Mouse (Mus musculus): ENCODE results near the gene Mical2.

Gene Mical2

DNA sequence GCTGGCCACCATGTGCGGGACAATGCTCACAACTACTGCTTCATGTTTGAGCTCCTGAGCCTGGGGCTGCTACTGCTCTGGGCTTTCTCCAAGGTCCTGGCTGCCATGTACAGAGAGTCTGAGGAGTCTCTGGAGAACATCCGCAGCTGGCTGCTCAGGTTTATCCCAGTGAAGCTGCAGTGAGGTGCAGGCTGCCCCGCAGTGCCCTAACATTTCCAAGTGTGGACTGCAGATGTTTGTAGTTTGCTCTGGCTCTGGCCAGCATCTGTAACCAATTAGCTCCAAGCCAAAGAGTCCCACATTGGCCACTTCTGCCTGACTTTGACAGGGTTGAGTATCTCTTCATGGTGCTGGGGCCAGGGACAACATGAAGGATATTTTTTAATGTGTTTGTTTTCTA lies 125.9 kb downstream of the Mical2 start:
- DNase-seq (ENCODE audit: low read depth, low spot score), result no peak
- Histone ChIP-seq H3K27me3 (ENCODE audit: control insufficient read depth, insufficient read depth, low read length, poor library complexity, severe bottlenecking) (no peaks in the 10 kb centered on the region), H3K36me3 (ENCODE audit: control insufficient read depth, insufficient read depth, low read length, poor library complexity, severe bottlenecking) (no peaks in the 10 kb centered on the region)

DNA sequence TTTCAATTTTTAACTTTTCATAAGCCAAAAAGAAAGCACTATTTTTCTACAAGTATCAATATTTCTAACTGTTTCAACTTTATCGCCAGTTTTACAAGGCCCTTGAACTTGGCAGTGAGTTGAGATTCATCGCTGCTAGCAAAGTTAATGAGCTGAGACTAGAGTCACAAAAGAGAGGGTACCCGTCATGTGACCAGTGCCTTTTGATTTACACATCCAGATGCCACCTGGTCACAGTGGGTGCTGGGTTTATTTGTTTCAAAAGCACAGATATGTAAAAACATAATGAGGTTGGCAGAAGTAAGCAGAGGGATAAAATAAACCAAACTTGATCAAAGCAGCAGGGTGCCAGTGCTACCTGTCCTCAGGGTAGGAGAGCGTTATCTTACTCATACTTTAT lies 126.3 kb downstream of the Mical2 start:
- no peak for DNase-seq (ENCODE audit: low read depth, low spot score)
- no peaks in the 10 kb centered on the region for H3K27me3 ChIP-seq (ENCODE audit: control insufficient read depth, insufficient read depth, low read length, poor library complexity, severe bottlenecking)
- H3K36me3 ChIP-seq (ENCODE audit: control insufficient read depth, insufficient read depth, low read length, poor library complexity, severe bottlenecking), result no peaks in the 10 kb centered on the region

DNA sequence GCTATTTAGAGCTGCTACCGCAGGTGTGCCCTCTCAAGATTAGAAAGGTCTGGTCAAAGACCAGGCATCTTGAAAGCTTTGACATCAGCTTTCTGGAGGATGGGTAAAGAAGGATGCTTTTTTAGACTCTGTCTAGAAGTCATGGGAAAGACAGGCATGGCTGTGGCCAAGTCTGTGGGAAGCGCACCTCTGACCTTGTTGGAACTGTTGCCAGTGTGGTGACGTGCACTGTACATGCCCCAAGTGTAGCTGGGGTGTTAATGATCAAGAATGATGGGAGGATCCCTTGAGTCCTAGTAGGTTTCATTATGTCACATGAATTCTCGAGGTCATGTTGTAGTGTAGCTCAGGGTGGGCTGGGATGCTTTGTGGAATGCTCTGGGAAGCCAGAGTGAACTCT lies 127.4 kb downstream of the Mical2 start:
- no peak for DNase-seq (ENCODE audit: low read depth, low spot score)
- Histone ChIP-seq H3K36me3 (ENCODE audit: control insufficient read depth, insufficient read depth, low read length, poor library complexity, severe bottlenecking) (no peaks in the 10 kb centered on the region), H3K27me3 (ENCODE audit: control insufficient read depth, insufficient read depth, low read length, poor library complexity, severe bottlenecking) (no peaks in the 10 kb centered on the region)

GRCm38 (mm10) chr7:112353939-112354338 lies 128.3 kb downstream of the Mical2 start:
- Histone ChIP-seq H3K36me3 (ENCODE audit: control insufficient read depth, insufficient read depth, low read length, poor library complexity, severe bottlenecking) (no peaks in the 10 kb centered on the region), H3K27me3 (ENCODE audit: control insufficient read depth, insufficient read depth, low read length, poor library complexity, severe bottlenecking) (no peaks in the 10 kb centered on the region)
- no peak for DNase-seq (ENCODE audit: low read depth, low spot score)

DNA sequence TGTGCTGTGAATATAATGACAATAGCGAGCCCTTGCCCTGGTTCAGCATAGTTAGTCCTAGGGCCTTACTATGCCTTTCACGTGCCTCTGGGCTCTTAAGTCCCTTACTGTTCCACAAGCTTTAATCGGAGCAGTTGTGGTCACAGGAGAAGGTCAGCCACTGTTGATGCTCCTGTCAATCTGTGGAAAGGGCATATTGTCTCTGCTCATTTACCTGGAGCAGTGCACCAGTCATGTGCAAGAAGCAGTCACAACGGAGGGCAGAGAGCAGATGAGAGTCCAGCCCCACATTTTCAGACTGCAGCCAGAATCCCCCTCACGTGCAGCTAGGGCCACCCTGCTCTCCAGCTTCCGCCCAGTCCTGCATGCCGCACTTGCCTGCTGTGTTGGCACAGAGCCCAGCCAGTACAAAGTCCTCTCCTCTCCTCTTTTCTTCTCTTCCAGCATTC lies 128.9 kb downstream of the Mical2 start:
- Histone ChIP-seq H3K27me3 (ENCODE audit: control insufficient read depth, insufficient read depth, low read length, poor library complexity, severe bottlenecking) (no peaks in the 10 kb centered on the region), H3K36me3 (ENCODE audit: control insufficient read depth, insufficient read depth, low read length, poor library complexity, severe bottlenecking) (no peaks in the 10 kb centered on the region)
- no peak for DNase-seq (ENCODE audit: low read depth, low spot score)

DNA sequence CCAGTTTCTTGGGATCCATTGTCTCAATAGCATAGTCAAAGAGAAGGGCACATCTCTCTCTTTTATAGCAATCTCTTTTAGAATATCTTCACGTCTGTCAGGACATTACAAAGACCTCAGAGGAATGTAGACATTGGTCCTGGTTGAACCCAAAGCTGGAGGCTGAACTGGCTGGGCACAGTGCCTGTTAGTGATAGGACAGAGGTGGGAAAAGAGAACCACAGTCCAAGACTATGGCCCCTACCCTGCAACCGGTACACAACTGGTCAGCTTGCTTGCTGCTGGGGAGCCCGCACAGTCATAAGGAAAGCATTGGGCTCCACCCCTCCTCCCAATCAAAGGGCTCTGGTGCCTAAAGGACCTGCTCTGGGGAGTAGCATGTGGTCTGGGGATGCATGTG lies 133.9 kb downstream of the Mical2 start:
- no peak for DNase-seq (ENCODE audit: low read depth, low spot score)
- Histone ChIP-seq H3K36me3 (ENCODE audit: control insufficient read depth, insufficient read depth, low read length, poor library complexity, severe bottlenecking) (no peaks in the 10 kb centered on the region), H3K27me3 (ENCODE audit: control insufficient read depth, insufficient read depth, low read length, poor library complexity, severe bottlenecking) (no peaks in the 10 kb centered on the region)

DNA sequence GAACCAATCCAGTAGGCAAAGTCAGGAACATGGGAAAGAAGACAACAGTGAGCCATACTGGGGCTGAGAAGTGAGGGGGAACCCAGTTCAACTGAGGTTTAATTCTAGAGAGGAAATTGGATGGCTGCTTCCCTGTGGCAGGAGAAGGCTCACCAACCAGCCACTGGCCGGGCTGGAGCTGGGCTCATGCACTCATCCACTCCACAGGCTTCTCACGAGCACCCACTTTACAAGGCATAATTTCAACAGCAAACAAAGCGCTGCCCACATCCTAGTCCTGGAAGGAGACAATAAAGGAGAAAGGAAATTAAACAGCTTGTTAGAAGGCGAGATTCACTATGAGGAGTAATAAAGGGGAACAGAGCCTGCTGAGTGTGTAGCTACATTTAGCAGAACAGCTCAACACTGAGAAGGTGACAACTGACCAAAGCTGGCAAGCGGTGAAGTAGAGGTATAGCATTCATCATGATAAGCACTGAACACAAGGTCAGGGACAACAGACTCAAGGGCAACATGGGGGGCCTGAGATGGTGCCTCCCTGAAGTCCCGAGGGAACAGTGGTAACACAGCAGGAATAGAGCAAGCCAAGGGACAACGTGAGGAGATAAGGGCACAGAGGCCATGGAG lies 137.0 kb downstream of the Mical2 start:
- DNase-seq (ENCODE audit: low read depth, low spot score), result no peak
- Histone ChIP-seq H3K27me3 (ENCODE audit: control insufficient read depth, insufficient read depth, low read length, poor library complexity, severe bottlenecking) (no peaks in the 10 kb centered on the region), H3K36me3 (ENCODE audit: control insufficient read depth, insufficient read depth, low read length, poor library complexity, severe bottlenecking) (no peaks in the 10 kb centered on the region)

- DNase-seq (ENCODE audit: low read depth, low spot score), result no peak
- no peaks in the 10 kb centered on the region for H3K36me3 ChIP-seq (ENCODE audit: control insufficient read depth, insufficient read depth, low read length, poor library complexity, severe bottlenecking)
- no peaks in the 10 kb centered on the region for H3K27me3 ChIP-seq (ENCODE audit: control insufficient read depth, insufficient read depth, low read length, poor library complexity, severe bottlenecking)
These were observed 140.2 kb downstream of the Mical2 start for GRCm38 (mm10) chr7:112365864-112366263.

- peak; percentile 68 for DNase-seq (ENCODE audit: low read depth, low spot score)
- Histone ChIP-seq H3K27me3 (ENCODE audit: control insufficient read depth, insufficient read depth, low read length, poor library complexity, severe bottlenecking) (no peaks in the 10 kb centered on the region), H3K36me3 (ENCODE audit: control insufficient read depth, insufficient read depth, low read length, poor library complexity, severe bottlenecking) (no peaks in the 10 kb centered on the region)
These were observed 143.4 kb downstream of the Mical2 start for GRCm38 (mm10) chr7:112369046-112369445.

DNA sequence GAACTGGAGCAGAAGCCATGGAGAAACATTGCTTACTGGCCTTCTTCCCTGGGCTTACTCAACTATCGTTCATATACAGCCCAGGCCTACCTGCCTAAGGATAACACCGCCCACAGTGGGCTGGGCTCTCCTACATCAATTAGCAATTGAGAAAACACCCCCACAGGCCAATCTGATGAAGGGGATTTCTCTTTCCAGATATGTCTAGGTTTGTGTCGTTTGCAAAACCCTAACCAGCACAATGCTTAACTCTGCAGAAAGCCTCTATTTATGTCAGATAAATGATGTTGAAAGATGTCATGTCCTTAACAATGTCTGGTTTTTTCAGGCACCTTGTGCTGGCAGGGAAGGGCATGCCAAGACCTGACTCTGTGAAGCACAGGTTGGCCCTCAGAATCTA lies 144.3 kb downstream of the Mical2 start:
- H3K36me3 ChIP-seq (ENCODE audit: control insufficient read depth, insufficient read depth, low read length, poor library complexity, severe bottlenecking), result no peaks in the 10 kb centered on the region
- DNase-seq (ENCODE audit: low read depth, low spot score), result no peak
- no peaks in the 10 kb centered on the region for H3K27me3 ChIP-seq (ENCODE audit: control insufficient read depth, insufficient read depth, low read length, poor library complexity, severe bottlenecking)

GRCm38 (mm10) chr7:112371387-112371786 lies 145.7 kb downstream of the Mical2 start:
- H3K27me3 ChIP-seq (ENCODE audit: control insufficient read depth, insufficient read depth, low read length, poor library complexity, severe bottlenecking), result no peaks in the 10 kb centered on the region
- no peaks in the 10 kb centered on the region for H3K36me3 ChIP-seq (ENCODE audit: control insufficient read depth, insufficient read depth, low read length, poor library complexity, severe bottlenecking)
- DNase-seq (ENCODE audit: low read depth, low spot score), result no peak

GRCm38 (mm10) chr7:112374035-112374434 lies 148.4 kb downstream of the Mical2 start:
- H3K36me3 ChIP-seq (ENCODE audit: control insufficient read depth, insufficient read depth, low read length, poor library complexity, severe bottlenecking), result no peaks in the 10 kb centered on the region
- no peak for DNase-seq (ENCODE audit: low read depth, low spot score)
- no peaks in the 10 kb centered on the region for H3K27me3 ChIP-seq (ENCODE audit: control insufficient read depth, insufficient read depth, low read length, poor library complexity, severe bottlenecking)

DNA sequence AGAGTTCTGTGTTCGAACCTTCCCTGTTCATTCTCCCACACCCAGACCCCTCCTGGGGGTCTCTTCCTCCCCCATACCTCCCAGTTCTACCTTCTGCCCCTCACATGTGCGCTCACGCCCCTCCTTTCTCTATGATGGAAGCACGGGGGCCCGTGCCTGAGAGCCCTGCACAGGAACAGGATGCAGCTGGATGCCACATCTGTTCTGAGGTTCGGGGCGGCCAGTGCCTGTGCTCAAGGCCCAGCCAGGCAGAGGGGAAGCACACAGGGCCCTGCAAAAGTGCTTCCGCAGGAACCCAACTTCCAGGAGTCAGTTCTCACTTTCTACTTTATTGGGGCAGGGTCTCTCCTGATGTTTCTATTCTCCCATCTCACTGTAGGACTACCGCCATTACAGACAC lies 149.4 kb downstream of the Mical2 start:
- no peak for DNase-seq (ENCODE audit: low read depth, low spot score)
- H3K36me3 ChIP-seq (ENCODE audit: control insufficient read depth, insufficient read depth, low read length, poor library complexity, severe bottlenecking), result no peaks in the 10 kb centered on the region
- no peaks in the 10 kb centered on the region for H3K27me3 ChIP-seq (ENCODE audit: control insufficient read depth, insufficient read depth, low read length, poor library complexity, severe bottlenecking)

DNA sequence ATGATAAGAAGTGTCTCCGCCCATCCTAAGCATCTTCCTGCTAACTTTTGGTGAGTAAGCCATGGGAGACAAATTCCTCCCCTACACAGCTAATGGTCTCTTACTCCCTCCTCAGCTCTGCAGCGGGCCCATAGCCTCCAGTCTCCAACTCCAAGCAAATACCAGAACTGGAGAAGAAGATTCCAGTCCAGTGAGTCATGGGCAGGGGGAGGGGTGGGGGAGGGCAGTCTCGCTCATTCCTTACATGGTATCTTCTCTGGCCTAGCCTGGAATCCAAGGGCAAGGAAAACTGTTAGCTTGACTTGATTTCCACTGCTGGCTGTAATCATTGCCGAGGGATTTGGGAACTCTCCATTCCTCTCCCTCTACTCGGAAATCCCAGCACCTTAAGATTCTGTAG lies 150.2 kb downstream of the Mical2 start:
- no peak for DNase-seq (ENCODE audit: low read depth, low spot score)

GRCm38 (mm10) chr7:112376611-112377010 lies 151.0 kb downstream of the Mical2 start:
- DNase-seq (ENCODE audit: low read depth, low spot score), result no peak
- no peaks in the 10 kb centered on the region for H3K27me3 ChIP-seq (ENCODE audit: control insufficient read depth, insufficient read depth, low read length, poor library complexity, severe bottlenecking)
- H3K36me3 ChIP-seq (ENCODE audit: control insufficient read depth, insufficient read depth, low read length, poor library complexity, severe bottlenecking), result no peaks in the 10 kb centered on the region

More for the DNA sequence above, 150.2 kb downstream of the Mical2 start:
- no peaks in the 10 kb centered on the region for H3K36me3 ChIP-seq (ENCODE audit: control insufficient read depth, insufficient read depth, low read length, poor library complexity, severe bottlenecking)
- H3K27me3 ChIP-seq (ENCODE audit: control insufficient read depth, insufficient read depth, low read length, poor library complexity, severe bottlenecking), result no peaks in the 10 kb centered on the region

GRCm38 (mm10) chr7:112377314-112377713 lies 151.7 kb downstream of the Mical2 start:
- peak; percentile 12 for DNase-seq (ENCODE audit: low read depth, low spot score)
- no peaks in the 10 kb centered on the region for H3K36me3 ChIP-seq (ENCODE audit: control insufficient read depth, insufficient read depth, low read length, poor library complexity, severe bottlenecking)

More at GRCm38 (mm10) chr7:112377314-112377713, 151.7 kb downstream of the Mical2 start:
- H3K27me3 ChIP-seq (ENCODE audit: control insufficient read depth, insufficient read depth, low read length, poor library complexity, severe bottlenecking), result no peaks in the 10 kb centered on the region

Data from splenic B cell, adult 2 months (primary cell).